Mouse (Mus musculus) olfactory bulb, adult 2 months (tissue): ENCODE measurements around the gene Abcf3.

ENCODE experiments used
- CTCF ChIP-seq: fragments of 200-500 bp; IDR thresholded peaks from 2 replicates; pipeline ENCODE4 v1.5.1; 2012; ENCODE audit warnings: low read depth, mild to moderate bottlenecking, low read length, moderate library complexity; ENCODE audit not compliant: insufficient read depth
- POLR2A ChIP-seq: fragments of 200-500 bp; IDR thresholded peaks from 2 replicates; pipeline ENCODE4 v1.6.1; 2012; ENCODE audit warnings: mild to moderate bottlenecking, low read depth, low read length, moderate library complexity; ENCODE audit not compliant: insufficient read depth

DNA sequence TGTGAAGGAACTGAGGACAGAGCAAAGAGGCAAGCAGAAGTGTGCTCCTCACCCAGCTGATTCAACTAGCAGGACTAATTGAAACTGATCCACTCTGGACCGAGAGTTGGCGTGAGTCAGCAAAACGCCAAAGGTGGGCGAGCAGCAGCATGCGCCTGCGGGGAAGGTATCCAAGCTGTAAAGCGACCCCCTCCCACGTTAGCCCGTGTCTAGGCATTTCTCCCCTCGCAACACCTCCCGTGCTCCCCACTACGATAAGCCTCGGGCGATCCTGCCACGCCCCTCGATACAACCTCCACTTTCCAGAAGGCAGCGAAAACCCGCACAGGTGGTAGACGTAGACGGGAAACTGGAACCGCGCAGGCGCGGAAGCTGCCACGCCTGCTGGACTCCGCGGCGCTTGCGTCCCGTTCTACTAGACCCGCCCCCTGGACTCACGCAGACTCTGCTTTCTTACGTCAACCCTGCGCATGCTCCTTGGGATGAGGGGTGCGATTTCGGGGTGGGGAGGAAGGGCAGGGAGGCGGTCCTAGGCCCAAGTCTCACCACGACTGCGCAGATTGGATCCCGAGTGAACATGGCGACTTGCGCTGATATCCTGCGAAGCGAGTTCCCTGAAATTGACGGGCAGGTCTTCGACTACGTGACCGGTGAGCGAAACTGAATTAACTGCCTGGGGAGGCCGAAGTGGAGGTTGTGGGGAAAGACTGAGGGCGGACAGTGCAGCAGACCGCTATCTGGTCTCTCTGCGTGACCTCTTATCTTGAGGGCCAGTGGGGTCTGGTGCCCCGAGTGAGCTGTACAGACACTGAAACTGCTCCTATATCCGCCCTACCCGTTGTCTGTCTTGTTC is at the start of gene Abcf3:
- peak; percentile 69; the same call in 1 of the 2 replicates for TF ChIP-seq POLR2A
- TF ChIP-seq CTCF, result no peak
